Mouse (Mus musculus): ENCODE results near the gene Gpr119. TPM values are rescaled to one million over a fixed set of nuclear protein-coding genes. Genes with fewer than 3 reads are reported as not detected.

The Gpr119 gene
- polyA plus RNA-seq, 1 experiment from 2014 or later, result 0.07 TPM

GRCm38 (mm10) chrX:48666807-48667206 lies 7.5 kb downstream of the Gpr119 start:
- H3K9me3 ChIP-seq (ENCODE audit: control insufficient read depth, low read length), result no peaks in the 10 kb centered on the region
- no peaks in the 10 kb centered on the region for H3K36me3 ChIP-seq (ENCODE audit: control insufficient read depth, insufficient read depth, low read length)
- whole genome bisulfite sequencing, result 40% methylated on average over 6 of the region's 6 CpGs
- DNase-seq (ENCODE audit: low spot score) (no peak), ATAC-seq (replicated peaks; ENCODE audit: low FRiP score) (no peak)
- H3K4me3 ChIP-seq (ENCODE audit: low read depth, low read length), result no peak overlapping the region
- H3K27me3 ChIP-seq (replicated peaks; ENCODE audit: control insufficient read depth, insufficient read depth, low read length), result no peaks in the 10 kb centered on the region
- no peak overlapping the region for H3K9ac ChIP-seq (ENCODE audit: low read depth, low read length)
- no peak overlapping the region for H3K4me2 ChIP-seq
- no peaks in the 10 kb centered on the region for H3K4me1 ChIP-seq (replicated peaks; ENCODE audit: control insufficient read depth, insufficient read depth, low read length)
- H3K27ac ChIP-seq (ENCODE audit: low read depth, low read length), result no peak overlapping the region

DNA sequence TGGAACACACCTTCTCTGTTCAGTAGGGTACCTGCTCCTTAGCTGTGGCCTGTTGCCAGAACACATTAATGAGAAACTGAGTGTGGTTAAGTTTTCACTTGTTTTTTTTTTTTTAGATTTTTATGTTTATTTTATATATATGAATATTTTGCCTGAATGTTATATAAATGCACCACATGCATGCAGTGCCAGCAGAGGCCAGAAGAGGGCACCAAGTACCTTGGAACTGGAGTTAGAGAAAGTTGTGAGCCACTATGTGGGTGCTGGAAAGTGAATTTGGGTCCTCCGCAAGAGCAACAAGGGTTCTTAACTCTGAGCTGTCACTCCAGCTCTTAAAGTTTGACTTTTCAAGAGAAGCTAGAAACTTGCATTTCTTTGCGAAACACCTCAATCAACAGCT lies 30.2 kb downstream of the Gpr119 start:
- Histone ChIP-seq H3K4me1 (replicated peaks; ENCODE audit: control insufficient read depth, insufficient read depth, low read length) (no peaks in the 10 kb centered on the region), H3K4me2 (no peak overlapping the region), H3K9ac (ENCODE audit: low read depth, low read length) (no peak overlapping the region), H3K4me3 (ENCODE audit: low read depth, low read length) (no peak overlapping the region), H3K9me3 (ENCODE audit: control insufficient read depth, low read length) (no peaks in the 10 kb centered on the region), H3K27ac (ENCODE audit: low read depth, low read length) (no peak overlapping the region), H3K36me3 (ENCODE audit: control insufficient read depth, insufficient read depth, low read length) (no peaks in the 10 kb centered on the region), H3K27me3 (replicated peaks; ENCODE audit: control insufficient read depth, insufficient read depth, low read length) (no peaks in the 10 kb centered on the region)
- DNase-seq (ENCODE audit: low spot score) (no peak), ATAC-seq (replicated peaks; ENCODE audit: low FRiP score) (no peak)
- WGBS, result 90% methylated on average over 2 of the region's 2 CpGs

DNA sequence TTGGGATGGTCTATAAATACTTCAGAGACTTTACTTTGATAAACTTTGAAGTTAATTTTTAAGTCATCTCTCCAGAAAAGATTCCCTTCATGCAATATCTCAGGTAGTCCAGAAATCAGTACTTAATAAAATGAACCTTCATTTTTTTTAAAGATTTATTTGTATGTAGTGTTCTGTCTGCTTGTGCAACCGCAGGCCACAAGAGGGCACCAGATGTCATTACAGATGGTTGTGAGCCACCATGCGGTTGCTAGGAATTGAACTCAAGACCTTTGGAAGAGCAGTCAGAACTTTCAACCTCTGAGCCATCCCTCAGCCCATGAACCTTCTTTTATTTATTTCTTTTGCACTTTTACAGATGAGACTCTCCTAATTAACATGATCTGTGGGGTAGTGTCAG lies 37.2 kb downstream of the Gpr119 start:
- ATAC-seq (replicated peaks; ENCODE audit: low FRiP score), result no peak
- Histone ChIP-seq H3K4me3 (ENCODE audit: low read depth, low read length) (no peak overlapping the region), H3K9ac (ENCODE audit: low read depth, low read length) (no peak overlapping the region), H3K9me3 (ENCODE audit: control insufficient read depth, low read length) (no peaks in the 10 kb centered on the region), H3K4me1 (replicated peaks; ENCODE audit: control insufficient read depth, insufficient read depth, low read length) (no peaks in the 10 kb centered on the region), H3K36me3 (ENCODE audit: control insufficient read depth, insufficient read depth, low read length) (no peaks in the 10 kb centered on the region), H3K27ac (ENCODE audit: low read depth, low read length) (no peak overlapping the region), H3K27me3 (replicated peaks; ENCODE audit: control insufficient read depth, insufficient read depth, low read length) (no peaks in the 10 kb centered on the region), H3K4me2 (no peak overlapping the region)
- 59% methylated on average over 2 of the region's 2 CpGs for WGBS
- no peak for DNase-seq (ENCODE audit: low spot score)

DNA sequence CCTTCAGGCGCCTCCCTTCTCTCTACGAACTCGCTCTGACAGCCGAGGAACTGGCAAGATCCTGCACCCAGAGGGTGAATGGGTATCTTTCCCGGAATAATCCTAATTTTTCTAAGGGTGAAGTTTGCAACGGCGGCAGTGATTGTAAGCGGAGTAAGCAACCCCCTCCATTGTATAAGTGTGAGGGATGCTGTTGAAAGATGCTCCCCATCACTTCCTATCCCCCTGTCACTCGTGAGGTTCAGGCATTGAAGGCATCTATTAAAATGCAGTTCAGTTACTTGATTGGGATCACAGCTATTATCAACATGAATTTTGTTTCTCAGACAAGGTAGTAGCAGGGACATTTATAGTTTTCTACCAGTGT lies 50.2 kb downstream of the Gpr119 start:
- ATAC-seq (replicated peaks; ENCODE audit: low FRiP score) (no peak), DNase-seq (ENCODE audit: low spot score) (no peak)
- H3K36me3 ChIP-seq (ENCODE audit: control insufficient read depth, insufficient read depth, low read length), result no peaks in the 10 kb centered on the region
- H3K27me3 ChIP-seq (replicated peaks; ENCODE audit: control insufficient read depth, insufficient read depth, low read length), result no peaks in the 10 kb centered on the region
- H3K9ac ChIP-seq (ENCODE audit: low read depth, low read length), result peak overlapping the region; percentile 67
- no peaks in the 10 kb centered on the region for H3K4me1 ChIP-seq (replicated peaks; ENCODE audit: control insufficient read depth, insufficient read depth, low read length)
- no peaks in the 10 kb centered on the region for H3K9me3 ChIP-seq (ENCODE audit: control insufficient read depth, low read length)
- 21% methylated on average over 9 of the region's 9 CpGs for WGBS
- no peak overlapping the region for H3K27ac ChIP-seq (ENCODE audit: low read depth, low read length)
- peak overlapping the region; percentile 68 for H3K4me2 ChIP-seq
- H3K4me3 ChIP-seq (ENCODE audit: low read depth, low read length), result peak overlapping the region; percentile 67

- H3K27ac ChIP-seq (ENCODE audit: low read depth, low read length), result peak within 1 kb of the TSS; percentile 66
- H3K9me3 ChIP-seq (ENCODE audit: control insufficient read depth, low read length), result no peaks in the 10 kb centered on the region
- H3K4me2 ChIP-seq, result peak within 1 kb of the TSS; percentile 68
- no peaks in the 10 kb centered on the region for H3K27me3 ChIP-seq (replicated peaks; ENCODE audit: control insufficient read depth, insufficient read depth, low read length)
- peak; percentile 75 for DNase-seq (ENCODE audit: low spot score)
- peak within 1 kb of the TSS; percentile 67 for H3K4me3 ChIP-seq (ENCODE audit: low read depth, low read length)
- 12% methylated on average over 38 of the region's 38 CpGs for WGBS
- H3K36me3 ChIP-seq (ENCODE audit: control insufficient read depth, insufficient read depth, low read length), result no peaks in the 10 kb centered on the region
- peak; percentile 91 for ATAC-seq (replicated peaks; ENCODE audit: low FRiP score)
- H3K9ac ChIP-seq (ENCODE audit: low read depth, low read length), result peak within 1 kb of the TSS; percentile 67
- no peaks in the 10 kb centered on the region for H3K4me1 ChIP-seq (replicated peaks; ENCODE audit: control insufficient read depth, insufficient read depth, low read length)
Observed at GRCm38 (mm10) chrX:48623379-48624053, 50.8 kb downstream of the Gpr119 start, which contains the start of gene Slc25a14. TSS of gene Slc25a14 (plus strand) at chrX:48623413.

- no peaks in the 10 kb centered on the region for H3K4me1 ChIP-seq (replicated peaks; ENCODE audit: control insufficient read depth, insufficient read depth, low read length)
- H3K9me3 ChIP-seq (ENCODE audit: control insufficient read depth, low read length), result no peaks in the 10 kb centered on the region
- no peak for ATAC-seq (replicated peaks; ENCODE audit: low FRiP score)
- no peaks in the 10 kb centered on the region for H3K36me3 ChIP-seq (ENCODE audit: control insufficient read depth, insufficient read depth, low read length)
- H3K27ac ChIP-seq (ENCODE audit: low read depth, low read length), result peak overlapping the region; percentile 66
- WGBS, result 25% methylated on average over 4 of the region's 4 CpGs
- peak overlapping the region; percentile 68 for H3K4me2 ChIP-seq
- H3K27me3 ChIP-seq (replicated peaks; ENCODE audit: control insufficient read depth, insufficient read depth, low read length), result no peaks in the 10 kb centered on the region
- peak overlapping the region; percentile 67 for H3K4me3 ChIP-seq (ENCODE audit: low read depth, low read length)
- no peak for DNase-seq (ENCODE audit: low spot score)
- peak overlapping the region; percentile 67; the same call in 1 of the 2 replicates for H3K9ac ChIP-seq (ENCODE audit: low read depth, low read length)
Observed at GRCm38 (mm10) chrX:48623049-48623378, 51.3 kb downstream of the Gpr119 start.

Small RNAs within 50 kb of the gene (microRNA-seq; reads per million reads assigned to microRNA genes)
- not detected for gene Gm27828 (ENCODE audit: borderline number of aligned reads)

Other genes starting within 250 kb of the Gpr119 start
- gene Elf4, start 211.3 kb downstream of the Gpr119 start, polyA plus RNA-seq (2014; fragmentation: Nextera tagmentation; extraction: Ambion mirVana), result 7.8 and 9.5 TPM in 2 replicates
- gene Aifm1, start 160.9 kb downstream of the Gpr119 start, polyA plus RNA-seq (2014; fragmentation: Nextera tagmentation; extraction: Ambion mirVana), result 98.6 and 102 TPM in 2 replicates
- gene Rab33a, start 155.2 kb downstream of the Gpr119 start, polyA plus RNA-seq (2014; fragmentation: Nextera tagmentation; extraction: Ambion mirVana), result 1.6 and 3.3 TPM in 2 replicates
- gene Zfp280c, start 80.0 kb downstream of the Gpr119 start, polyA plus RNA-seq (2014; fragmentation: Nextera tagmentation; extraction: Ambion mirVana), result 10.7 and 11.9 TPM in 2 replicates
- 10.6 and 11.4 TPM in 2 replicates for gene Slc25a14, start 51.1 kb downstream of the Gpr119 start, polyA plus RNA-seq (2014; fragmentation: Nextera tagmentation; extraction: Ambion mirVana)
- 20.4 and 24.5 TPM in 2 replicates for gene Rbmx2, start 20.5 kb upstream of the Gpr119 start, polyA plus RNA-seq (2014; fragmentation: Nextera tagmentation; extraction: Ambion mirVana)
- 0.49 and 0.51 TPM in 2 replicates for gene Gm595, start 203.2 kb upstream of the Gpr119 start, polyA plus RNA-seq (2014; fragmentation: Nextera tagmentation; extraction: Ambion mirVana)